Mouse (Mus musculus): Measurements from ENCODE around the gene Tjp1. TPM values are rescaled to one million over a fixed set of nuclear protein-coding genes. Genes with fewer than 3 reads are reported as not detected.

The Tjp1 gene
- total and polyA plus RNA-seq, 2 experiments from 2014 or later = 20.2 to 46.2 TPM

DNA sequence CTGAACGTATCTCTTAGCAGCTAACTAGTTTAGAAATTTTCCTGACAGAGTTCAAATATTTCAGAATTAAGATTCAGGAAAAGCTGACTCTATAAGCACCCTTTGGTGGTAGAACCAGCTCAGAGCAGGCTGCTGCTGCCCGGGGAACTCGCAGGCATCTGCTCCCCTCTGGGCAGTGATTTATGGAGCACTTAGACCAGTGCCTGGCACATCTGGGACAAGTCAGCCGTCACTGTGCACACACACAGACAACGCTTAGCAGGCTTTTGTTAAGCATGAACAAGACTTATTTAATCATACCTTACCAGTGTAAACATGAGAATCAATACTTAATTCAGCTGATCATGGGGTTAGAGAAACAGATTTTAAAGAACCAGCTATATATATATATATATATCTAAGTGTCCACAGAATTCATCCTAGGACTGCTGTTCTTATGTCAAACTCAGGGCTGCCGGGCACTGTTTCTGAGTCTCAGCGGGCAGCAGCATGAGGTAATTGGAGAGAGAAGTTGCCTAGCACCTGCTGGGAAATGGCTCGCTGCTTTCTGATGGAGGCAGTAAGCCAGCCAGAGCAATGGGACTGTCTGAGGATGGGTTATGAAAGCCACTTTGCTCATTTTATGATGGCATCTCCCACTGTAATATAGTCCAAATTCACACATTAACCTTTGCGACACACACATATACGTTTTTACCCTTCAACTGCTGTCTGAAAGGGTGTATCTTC, 14.0 kb downstream of the Tjp1 start:
- Histone ChIP-seq H3K27me3 (ENCODE audit: insufficient read depth, low read length) (no peaks in the 10 kb centered on the region), H3K36me3 (ENCODE audit: insufficient read depth, low read length) (no peaks in the 10 kb centered on the region), H3K9me3 (ENCODE audit: low read length) (no peaks in the 10 kb centered on the region), H3K27ac (no peak overlapping the region), H3K4me1 (ENCODE audit: insufficient read depth, low read length) (peaks cover 16% of the 10 kb centered on the region; the same call in 1 of the 2 replicates), H3K4me3 (ENCODE audit: low read length) (no peak overlapping the region), H3K4me2 (ENCODE audit: low read depth, low read length) (no peak overlapping the region), H3K9ac (replicated peaks; ENCODE audit: low read length) (no peak overlapping the region)
- 32% methylated on average over 10 of the region's 10 CpGs for WGBS
- DNase-seq (ENCODE audit: low spot score) (peak; percentile 53), ATAC-seq (peak; percentile 53; the same call in 1 of the 2 replicates)
- no peak for TF ChIP-seq CTCF (IDR thresholded peaks at IDR 0.05; ENCODE audit: low read depth)

DNA sequence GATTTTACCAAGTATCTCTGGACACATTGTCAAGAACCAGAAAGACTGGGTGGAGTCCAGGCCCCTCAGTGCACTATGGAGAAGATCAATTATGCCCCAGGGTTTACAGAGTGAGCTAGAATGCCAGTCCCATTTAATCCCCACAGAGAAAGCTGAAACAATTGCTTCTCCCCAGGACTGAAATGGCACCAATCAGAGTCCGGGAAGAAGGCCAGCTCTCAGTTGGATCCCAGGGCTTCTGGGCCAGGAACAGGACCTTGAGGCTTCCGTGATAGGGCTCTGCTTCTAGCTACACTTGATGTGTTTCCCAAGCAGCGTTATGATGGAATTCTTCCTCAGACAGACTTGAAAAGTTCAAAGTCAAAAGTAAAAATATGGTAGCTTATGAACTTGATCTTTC, 18.2 kb downstream of the Tjp1 start:
- Histone ChIP-seq H3K27ac (no peak overlapping the region), H3K4me1 (ENCODE audit: insufficient read depth, low read length) (0 out of 2 replicates have a peak, but pooled peaks cover 11% of the 10 kb centered on the region), H3K4me3 (ENCODE audit: low read length) (no peak overlapping the region), H3K4me2 (ENCODE audit: low read depth, low read length) (no peak overlapping the region), H3K9ac (replicated peaks; ENCODE audit: low read length) (no peak overlapping the region), H3K27me3 (ENCODE audit: insufficient read depth, low read length) (no peaks in the 10 kb centered on the region), H3K9me3 (ENCODE audit: low read length) (no peaks in the 10 kb centered on the region), H3K36me3 (ENCODE audit: insufficient read depth, low read length) (no peaks in the 10 kb centered on the region)
- WGBS = 22% methylated on average over 3 of the region's 3 CpGs
- DNase-seq (ENCODE audit: low spot score) = peak; percentile 63
- no peak for ATAC-seq
- no peak for TF ChIP-seq CTCF (IDR thresholded peaks at IDR 0.05; ENCODE audit: low read depth)

DNA sequence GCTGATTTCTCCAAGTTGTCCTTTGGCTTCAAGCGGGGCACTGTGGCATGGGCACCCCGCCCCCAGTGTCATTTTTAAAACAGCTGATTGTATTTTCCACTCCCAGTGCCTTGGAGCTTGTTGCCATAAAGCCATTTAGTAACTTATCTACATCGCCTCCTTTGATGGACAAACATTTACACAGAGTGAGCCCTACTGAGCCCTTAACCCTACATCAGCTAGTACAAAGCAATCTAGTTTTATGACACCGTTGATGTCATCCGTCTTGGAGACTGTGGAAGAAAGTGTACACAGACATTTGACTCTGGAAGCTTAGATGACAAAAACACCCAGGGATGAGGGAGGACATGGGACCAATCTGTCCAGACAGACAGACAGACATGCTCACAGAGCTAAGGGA, 20.2 kb downstream of the Tjp1 start:
- ATAC-seq = no peak
- no peaks in the 10 kb centered on the region for H3K4me1 ChIP-seq (ENCODE audit: insufficient read depth, low read length)
- no peak for DNase-seq (ENCODE audit: low spot score)
- no peak overlapping the region for H3K9ac ChIP-seq (replicated peaks; ENCODE audit: low read length)
- no peaks in the 10 kb centered on the region for H3K9me3 ChIP-seq (ENCODE audit: low read length)
- no peaks in the 10 kb centered on the region for H3K36me3 ChIP-seq (ENCODE audit: insufficient read depth, low read length)
- no peak overlapping the region for H3K4me3 ChIP-seq (ENCODE audit: low read length)
- WGBS = 89% methylated on average over 5 of the region's 5 CpGs
- H3K27me3 ChIP-seq (ENCODE audit: insufficient read depth, low read length) = no peaks in the 10 kb centered on the region
- no peak overlapping the region for H3K4me2 ChIP-seq (ENCODE audit: low read depth, low read length)
- TF ChIP-seq CTCF (IDR thresholded peaks at IDR 0.05; ENCODE audit: low read depth) = no peak
- H3K27ac ChIP-seq = no peak overlapping the region

DNA sequence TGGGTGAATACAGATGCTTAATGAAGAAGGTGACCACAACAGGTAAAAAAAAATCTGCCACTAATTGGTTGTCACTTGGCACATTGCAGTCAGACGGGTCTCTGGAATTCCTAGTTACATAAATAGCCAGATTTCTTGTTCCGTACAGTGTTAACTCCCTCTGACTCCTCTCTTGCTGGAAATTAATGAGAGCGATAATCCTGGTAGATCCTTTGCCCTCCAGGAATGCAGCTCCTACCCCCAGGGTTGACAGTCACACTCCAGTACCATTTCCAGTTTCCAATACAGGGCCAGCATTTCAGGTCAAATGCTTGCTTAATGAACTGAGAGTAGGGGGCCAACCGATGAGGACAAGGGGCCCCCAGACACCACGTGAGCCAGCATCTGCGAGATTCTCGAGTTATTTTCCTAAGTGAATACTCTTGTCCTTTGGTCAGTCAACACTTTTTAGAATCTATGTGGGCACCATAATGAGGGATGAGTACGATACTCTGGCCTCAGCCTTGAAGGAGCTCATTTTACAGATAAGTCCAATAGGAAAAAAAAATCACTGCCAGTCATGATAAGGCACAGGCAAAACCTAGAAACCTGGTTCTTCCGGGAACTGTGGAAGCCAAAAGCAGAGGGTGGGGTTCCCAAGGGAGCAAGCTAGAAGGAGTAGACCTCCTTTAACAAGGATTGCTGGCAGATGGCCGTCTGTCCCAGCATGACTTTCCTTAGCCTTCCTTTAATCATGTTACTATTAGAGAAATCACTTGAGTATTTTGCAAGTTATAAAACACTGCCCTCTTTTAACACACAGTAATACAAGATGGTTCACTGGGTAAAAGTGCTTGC, 24.9 kb downstream of the Tjp1 start:
- no peak overlapping the region for H3K4me3 ChIP-seq (ENCODE audit: low read length)
- 52% methylated on average over 10 of the region's 10 CpGs for whole genome bisulfite sequencing
- H3K4me1 ChIP-seq (ENCODE audit: insufficient read depth, low read length) = no peaks in the 10 kb centered on the region
- no peaks in the 10 kb centered on the region for H3K27me3 ChIP-seq (ENCODE audit: insufficient read depth, low read length)
- no peak for TF ChIP-seq CTCF (IDR thresholded peaks at IDR 0.05; ENCODE audit: low read depth)
- no peak overlapping the region for H3K9ac ChIP-seq (replicated peaks; ENCODE audit: low read length)
- H3K4me2 ChIP-seq (ENCODE audit: low read depth, low read length) = no peak overlapping the region
- H3K9me3 ChIP-seq (ENCODE audit: low read length) = no peaks in the 10 kb centered on the region
- H3K36me3 ChIP-seq (ENCODE audit: insufficient read depth, low read length) = no peaks in the 10 kb centered on the region
- H3K27ac ChIP-seq = no peak overlapping the region
- DNase-seq (ENCODE audit: low spot score) (no peak), ATAC-seq (no peak)

DNA sequence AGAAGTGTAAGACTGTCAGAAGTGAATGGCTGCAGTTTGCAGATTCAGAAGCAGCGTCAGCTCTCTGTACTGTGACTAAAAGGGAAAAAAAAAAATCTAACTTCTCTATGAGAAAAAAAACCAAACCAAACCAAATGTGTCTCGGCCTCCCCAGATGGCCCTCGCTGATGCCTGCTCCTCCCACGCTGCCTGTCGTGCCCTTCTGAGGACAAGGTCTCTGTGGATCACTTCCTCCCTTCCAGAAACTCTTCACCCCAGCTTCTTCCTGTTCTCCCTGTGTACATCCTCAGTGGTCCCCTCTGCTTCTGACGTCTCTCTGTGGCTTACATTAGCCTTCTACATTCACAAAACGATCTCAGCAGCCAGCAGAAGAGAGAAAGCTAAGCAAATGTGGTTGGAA, 26.8 kb downstream of the Tjp1 start:
- no peak for TF ChIP-seq CTCF (IDR thresholded peaks at IDR 0.05; ENCODE audit: low read depth)
- no peak overlapping the region for H3K4me3 ChIP-seq (ENCODE audit: low read length)
- H3K4me2 ChIP-seq (ENCODE audit: low read depth, low read length) = no peak overlapping the region
- no peaks in the 10 kb centered on the region for H3K27me3 ChIP-seq (ENCODE audit: insufficient read depth, low read length)
- no peak overlapping the region for H3K9ac ChIP-seq (replicated peaks; ENCODE audit: low read length)
- no peaks in the 10 kb centered on the region for H3K4me1 ChIP-seq (ENCODE audit: insufficient read depth, low read length)
- ATAC-seq = no peak
- H3K36me3 ChIP-seq (ENCODE audit: insufficient read depth, low read length) = no peaks in the 10 kb centered on the region
- DNase-seq (ENCODE audit: low spot score) = no peak
- H3K9me3 ChIP-seq (ENCODE audit: low read length) = no peaks in the 10 kb centered on the region
- WGBS = 69% methylated on average over 7 of the region's 7 CpGs
- H3K27ac ChIP-seq = no peak overlapping the region

DNA sequence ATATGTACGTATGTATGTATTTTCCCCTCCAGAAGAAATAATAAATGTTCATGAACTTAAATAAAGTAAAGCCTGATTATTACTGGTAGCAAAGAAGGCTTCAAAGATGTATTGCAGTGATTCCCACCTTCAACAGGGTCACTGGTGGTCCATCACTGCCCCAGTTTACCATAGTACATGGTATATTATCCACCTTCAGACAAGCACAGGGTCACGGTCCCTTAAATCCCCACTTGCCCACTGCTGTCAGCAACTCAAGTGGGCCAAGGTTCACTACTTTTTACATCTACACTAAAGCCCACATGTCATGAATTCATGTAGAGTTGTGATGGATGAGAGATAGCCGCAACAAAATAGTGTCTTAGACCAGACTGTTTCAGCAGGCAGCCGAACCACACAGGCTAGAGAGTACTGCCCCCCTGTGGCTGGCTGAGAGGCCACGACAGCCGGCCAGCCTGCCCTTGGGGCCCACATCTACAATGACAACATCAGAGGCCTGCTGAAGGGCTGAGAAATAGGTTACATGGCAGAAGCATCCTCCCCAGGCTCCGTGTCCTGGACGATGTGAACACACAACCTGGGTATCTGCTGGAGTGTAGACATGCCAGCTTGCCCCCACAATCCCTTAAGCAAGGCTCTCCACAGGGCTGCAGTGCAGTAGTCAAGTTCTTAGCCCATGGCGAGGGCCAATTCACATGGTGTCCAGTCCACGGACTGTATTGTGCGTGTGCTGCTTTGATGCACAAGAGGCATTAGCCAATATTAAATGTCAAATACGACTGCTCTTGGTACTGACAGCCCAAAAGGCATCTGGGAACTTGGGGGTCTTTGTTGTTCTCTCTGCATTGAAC, 29.6 kb downstream of the Tjp1 start:
- Histone ChIP-seq H3K27me3 (ENCODE audit: insufficient read depth, low read length) (no peaks in the 10 kb centered on the region), H3K9ac (replicated peaks; ENCODE audit: low read length) (no peak overlapping the region), H3K9me3 (ENCODE audit: low read length) (no peaks in the 10 kb centered on the region), H3K4me2 (ENCODE audit: low read depth, low read length) (no peak overlapping the region), H3K27ac (no peak overlapping the region), H3K4me3 (ENCODE audit: low read length) (no peak overlapping the region), H3K4me1 (ENCODE audit: insufficient read depth, low read length) (no peaks in the 10 kb centered on the region), H3K36me3 (ENCODE audit: insufficient read depth, low read length) (no peaks in the 10 kb centered on the region)
- peak; percentile 79 for TF ChIP-seq CTCF (IDR thresholded peaks at IDR 0.05; ENCODE audit: low read depth)
- 48% methylated on average over 12 of the region's 12 CpGs for WGBS
- ATAC-seq = peak; percentile 82
- DNase-seq (ENCODE audit: low spot score) = peak; percentile 77
